Mouse (Mus musculus): ENCODE results near the gene Parp9.
A peak's percentile ranks its signal among the peaks of the same experiment; 100 is the strongest.
"Not testable (repeated sequence)": the region's sequence is repeated elsewhere in the genome, so short reads cannot be mapped to it uniquely, and the experiment has no call there.

Parp9 gene

DNA sequence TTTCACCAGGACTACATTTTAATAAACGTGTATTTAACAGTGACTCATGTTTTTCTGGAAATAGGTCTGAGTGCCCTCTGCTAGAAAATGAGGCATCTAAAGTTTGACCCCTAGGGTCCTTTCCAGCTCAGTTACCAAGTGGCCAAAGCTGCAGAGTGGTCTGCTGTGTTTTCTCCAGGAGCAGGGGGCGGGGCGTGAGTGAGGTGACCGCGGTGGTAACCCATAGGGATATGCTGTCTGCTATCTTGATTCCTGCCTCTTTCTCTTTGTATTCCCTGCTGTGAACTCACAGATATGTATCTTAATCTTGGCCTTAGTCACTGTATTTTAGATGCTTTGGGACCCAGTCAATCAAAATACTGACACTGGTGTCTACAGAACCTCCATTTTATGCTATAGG lies 13.9 kb upstream of the Parp9 start:
- no peak for DNase-seq (ENCODE audit: low spot score in 2 of 2)

DNA sequence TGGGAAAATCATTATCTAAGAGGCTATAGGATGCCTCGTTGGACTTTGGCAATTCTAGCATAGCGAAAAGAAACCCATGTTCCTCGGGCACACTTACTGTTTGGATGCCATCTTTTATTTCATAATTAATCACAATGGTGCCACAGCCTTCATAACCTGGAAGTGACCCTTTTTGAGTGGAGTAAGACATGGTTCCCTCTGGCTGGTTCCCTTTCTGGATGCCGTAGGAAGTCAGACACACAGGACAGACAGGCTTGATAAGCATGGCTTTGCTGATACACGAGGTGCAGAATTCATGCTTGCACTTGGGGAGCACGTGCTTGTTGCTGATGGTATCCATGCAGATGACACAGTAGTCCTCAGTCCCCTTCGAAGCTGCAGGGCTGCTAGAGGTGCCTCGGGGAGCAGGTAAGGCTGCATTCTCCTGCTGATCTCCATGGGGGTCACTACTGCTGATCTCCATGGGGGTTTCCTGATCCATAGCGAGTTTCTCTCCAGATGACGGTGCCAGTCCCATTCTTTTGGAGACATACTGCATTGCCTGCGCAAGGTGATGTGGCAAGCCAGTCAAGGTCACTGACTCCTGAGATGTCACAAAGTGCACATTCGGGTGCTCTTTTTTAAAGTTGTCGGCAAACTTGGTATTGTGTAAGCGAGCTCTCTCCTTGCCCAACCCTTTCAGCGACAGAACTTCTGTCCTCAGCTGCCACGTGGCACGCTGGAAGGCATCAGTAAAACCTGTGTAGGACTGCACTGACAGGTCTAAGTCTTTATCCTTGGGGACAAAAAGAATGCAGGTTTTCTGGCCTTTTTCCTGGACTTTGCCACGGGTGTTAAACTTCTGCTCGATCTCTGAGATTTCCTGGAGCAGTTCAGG lies 5.9 kb upstream of the Parp9 start:
- no peak for DNase-seq (ENCODE audit: low spot score in 2 of 2)

DNA sequence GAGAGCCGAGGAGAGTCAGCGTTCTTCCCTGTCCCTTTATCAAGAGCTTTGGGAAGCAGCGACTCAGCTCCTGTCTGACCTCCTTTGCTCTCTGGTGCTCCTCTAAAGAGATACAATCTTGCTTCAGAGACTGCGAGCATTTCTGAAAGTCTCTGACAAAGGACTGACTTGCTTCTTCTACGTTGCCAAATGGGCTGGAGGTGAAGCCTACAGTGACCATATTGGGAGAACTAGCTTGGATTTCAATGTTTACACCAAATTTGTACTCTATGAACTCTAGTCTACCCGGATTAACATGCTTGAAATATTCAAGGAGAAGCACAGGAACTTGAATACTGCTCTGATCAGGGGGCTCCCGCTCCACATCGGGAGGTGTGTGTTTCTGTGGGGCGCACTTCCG lies 5.1 kb upstream of the Parp9 start:
- no peak for DNase-seq (ENCODE audit: low spot score in 2 of 2)

DNA sequence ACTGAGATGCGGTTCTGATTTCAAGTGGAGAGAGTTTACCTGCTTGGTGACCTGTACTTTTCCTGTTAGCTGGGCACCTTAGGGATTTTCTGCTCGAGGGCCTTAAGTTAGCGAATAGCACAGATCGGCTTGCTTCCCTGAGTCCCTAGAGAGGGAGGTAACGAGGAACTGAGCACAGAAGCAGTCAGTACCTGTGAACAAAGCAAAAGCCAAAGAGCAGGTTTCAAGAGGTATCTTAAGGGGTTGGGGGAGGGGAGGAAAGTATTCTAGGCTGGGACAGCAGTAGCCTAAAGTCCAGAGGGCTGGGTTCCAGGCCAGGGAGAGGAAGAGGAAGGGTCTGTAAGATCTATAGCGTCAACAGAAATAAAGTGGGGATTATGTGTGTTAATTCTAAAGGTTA lies 991 bp downstream of the Parp9 start:
- no peak for DNase-seq (ENCODE audit: low spot score in 2 of 2)

DNA sequence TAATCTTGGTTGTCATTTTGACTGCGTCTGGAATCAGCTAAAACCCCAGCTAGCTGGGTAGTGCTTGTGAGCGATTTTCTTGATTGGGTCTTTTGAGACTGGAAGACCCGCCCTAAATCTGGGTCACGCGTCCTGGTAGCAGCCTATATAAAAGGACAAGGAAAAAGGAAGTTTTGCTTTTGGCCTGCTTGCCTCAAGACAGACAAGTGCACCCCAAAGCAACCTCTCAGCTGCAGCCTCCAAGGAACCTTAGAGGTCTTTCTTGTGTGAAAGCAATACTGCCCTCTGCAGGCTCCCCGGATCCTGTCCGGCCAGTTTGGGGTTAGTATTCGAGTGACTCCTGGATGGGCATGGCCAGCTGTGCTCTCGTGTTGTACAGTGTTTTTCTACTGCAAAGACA lies 1.4 kb downstream of the Parp9 start:
- DNase-seq (ENCODE audit: low spot score in 2 of 2), result peak; percentile 82 to 90

DNA sequence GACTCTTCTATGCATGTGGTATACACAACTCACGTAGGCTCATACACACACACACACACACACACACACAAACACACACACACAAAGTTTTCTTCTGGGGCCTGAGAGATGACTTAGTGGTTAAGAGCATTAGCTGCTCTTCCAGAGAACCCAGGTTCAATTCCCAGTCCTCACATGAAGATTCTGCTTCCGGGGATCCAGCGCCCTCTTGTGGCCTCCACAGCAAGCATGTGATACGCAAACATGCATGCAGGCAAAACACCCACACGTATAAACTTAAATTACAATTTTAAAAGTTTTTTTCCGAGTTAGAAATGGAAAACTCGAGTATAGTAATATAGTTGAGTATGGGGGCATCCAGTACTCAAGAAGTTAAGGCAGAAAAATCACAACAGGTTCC lies 3.1 kb downstream of the Parp9 start:
- peak; percentile 7 to 43 for DNase-seq (ENCODE audit: low spot score in 2 of 2)

DNA sequence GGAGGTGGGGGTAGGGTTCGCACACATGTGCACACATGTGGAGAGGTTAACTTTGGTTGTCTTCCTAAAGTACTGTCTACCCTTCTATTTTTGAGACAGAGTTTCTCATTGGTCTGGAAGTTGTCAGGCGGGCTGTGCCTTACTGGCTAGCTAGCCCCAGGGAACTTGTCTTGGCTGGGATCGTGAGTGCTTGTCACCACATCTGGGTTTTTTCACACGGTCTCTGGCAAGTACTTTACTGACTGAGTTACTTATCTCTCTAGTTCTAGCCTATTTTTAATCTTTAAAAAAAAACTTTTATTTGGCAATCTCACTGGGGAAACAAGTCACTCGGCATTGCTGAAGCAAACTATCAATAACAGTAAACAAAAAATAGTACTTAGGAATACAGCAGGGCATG lies 11.0 kb downstream of the Parp9 start:
- DNase-seq (ENCODE audit: low spot score in 2 of 2), result no peak

DNA sequence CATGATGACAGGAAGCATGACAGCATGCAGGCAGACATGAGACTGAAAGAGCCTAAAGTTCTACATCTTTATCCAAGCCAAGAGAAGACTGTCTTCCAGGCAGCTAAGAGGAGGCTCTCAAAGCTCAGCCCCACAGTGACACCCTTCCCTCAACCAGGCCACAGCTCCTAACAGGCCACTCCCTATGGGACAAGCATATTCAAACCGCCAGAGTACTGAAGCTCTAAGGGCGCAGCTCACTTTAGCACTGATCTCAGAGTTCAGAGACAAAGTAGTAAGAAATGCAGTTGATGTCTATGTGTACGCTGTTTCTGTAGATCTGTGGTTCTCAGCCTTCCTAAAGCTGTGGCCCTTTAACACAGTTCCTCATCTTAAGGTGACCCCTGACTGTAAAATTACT lies 12.9 kb downstream of the Parp9 start:
- no peak for DNase-seq (ENCODE audit: low spot score in 2 of 2)

DNA sequence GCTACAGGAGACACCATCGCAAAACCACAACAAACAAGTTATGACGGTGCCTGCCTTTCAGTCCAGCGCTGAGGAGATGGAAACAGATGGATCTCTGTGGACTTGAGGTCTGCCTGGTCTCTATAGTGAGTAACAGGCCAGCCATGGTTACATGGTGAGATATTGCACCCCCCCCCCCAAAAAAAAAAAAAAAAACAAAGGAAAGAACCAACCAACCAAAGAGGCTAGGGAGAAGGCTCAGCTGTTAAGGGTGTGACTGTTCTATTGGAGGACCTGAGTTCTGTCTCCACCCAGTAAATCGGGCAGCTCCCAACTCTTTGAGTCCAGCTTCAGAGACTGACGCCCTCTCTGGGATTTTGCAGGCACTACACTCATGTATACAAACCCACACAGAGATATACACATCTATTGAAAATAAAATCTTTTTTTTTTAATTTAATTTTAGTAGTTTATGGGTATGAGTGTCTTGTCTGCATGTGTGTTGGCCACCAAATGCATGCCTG lies 14.4 kb downstream of the Parp9 start:
- no peak for DNase-seq (ENCODE audit: low spot score in 2 of 2)

DNA sequence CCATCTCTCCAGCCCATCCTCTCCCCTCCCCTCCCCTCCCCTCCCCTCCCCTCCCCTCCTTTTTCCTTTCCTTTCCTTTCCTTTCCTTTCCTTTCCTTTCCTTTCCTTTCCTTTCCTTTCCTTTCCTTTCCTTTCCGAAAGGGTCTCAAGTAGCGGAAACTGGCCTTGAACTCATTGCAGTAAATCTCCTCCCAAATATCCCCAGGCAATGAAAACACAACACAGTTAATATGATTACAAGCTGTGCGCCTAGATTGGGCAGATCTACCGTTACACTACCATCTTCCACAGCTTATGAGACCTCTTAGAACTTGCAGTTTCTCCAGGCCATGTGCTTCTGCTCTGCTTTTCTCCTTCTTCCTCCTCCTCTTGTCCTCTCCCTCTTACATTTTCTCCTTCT lies 27.7 kb downstream of the Parp9 start:
- not testable (repeated sequence) for DNase-seq (ENCODE audit: low spot score in 2 of 2)

DNA sequence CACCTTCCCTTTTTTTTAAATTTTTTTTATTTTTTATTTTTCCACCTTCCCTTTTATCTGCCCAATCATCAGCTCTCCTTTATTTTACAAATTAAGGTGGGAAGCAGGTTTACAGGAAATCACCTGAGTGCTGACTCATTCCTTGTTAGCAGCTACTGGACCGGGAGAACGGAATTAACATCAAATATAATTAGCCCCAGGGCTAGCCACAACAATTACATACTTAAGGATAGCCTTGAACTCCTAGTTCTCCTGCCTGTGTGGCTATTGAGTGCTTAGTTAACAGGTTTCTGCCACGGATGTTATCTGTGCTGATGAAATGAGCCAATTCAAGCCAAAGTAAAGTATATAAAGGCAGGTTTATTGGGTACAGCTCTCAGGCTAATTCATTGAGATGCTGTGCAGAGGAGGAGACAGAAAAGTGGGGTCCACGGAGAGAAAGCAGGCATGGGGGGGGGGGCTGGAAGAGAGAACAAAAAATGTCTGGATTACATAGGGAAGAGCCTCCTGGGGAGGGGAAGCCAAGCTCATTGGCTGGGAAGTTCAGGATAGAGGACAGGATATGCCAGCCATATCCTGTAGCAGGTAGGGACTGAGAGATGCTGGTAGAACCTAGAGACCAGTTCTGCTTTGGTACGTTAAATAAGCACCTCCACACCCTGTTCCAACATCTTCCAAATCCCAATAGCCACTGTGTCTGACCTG lies 28.3 kb downstream of the Parp9 start:
- no peak for DNase-seq (ENCODE audit: low spot score in 2 of 2)

DNA sequence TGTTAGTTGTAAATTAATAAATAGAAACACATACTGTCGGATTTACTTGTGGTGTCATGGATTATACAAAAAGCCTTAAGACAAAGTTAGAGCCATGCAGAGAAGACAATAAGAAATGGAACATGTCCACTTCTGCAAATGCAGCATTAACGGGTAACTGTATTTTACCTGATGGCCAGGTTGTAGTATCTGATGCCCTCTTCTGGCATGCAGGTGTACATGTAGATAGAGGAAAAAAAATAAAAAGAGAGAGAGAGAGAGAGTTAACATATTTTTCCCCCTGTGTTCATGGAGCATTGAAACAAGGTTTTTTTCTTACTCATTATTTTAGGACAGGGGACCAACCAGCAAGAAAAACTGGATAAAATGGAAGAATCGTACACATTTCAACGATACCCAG lies 29.0 kb downstream of the Parp9 start:
- DNase-seq (ENCODE audit: low spot score in 2 of 2), result no peak

DNA sequence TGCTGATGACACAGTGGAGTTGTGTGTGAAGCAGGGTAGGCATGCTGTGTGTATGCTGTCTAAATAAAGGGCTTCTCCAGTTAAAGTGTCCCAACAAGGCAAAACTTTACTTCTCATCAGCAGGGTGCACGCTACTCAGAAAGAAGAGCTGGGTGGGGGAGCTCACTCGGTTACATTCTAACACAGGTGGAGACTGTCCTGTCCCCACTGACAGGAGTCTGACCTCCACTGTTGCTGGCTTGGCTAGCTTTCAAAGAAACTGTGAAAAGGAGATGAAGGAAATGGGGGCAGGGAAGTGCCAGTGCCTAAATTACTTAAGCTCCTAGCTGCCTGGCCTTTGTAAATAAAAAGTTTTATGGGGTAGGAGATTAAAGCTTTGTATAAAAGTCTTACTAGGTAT lies 29.9 kb downstream of the Parp9 start:
- DNase-seq (ENCODE audit: low spot score in 2 of 2), result no peak

DNA sequence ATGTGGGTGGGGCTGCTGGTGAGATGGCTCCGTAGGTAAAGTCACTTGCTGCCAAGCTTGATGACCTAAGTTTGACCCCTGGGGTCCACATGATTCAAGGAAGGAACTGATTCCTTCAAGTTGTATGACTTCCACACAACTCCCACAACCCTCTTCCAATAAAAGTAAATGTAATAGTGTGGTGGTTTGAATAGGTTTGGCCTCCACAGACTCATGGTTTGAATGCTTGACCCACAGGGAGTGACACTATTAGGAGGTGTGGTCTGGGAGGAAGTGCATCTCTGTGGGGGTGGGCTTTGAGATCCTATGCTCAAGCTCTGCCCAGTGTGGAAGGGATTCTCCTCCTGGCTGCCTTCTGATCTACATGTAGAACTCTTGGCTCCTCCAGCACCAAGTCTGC lies 35.8 kb downstream of the Parp9 start:
- DNase-seq (ENCODE audit: low spot score in 2 of 2), result no peak

DNA sequence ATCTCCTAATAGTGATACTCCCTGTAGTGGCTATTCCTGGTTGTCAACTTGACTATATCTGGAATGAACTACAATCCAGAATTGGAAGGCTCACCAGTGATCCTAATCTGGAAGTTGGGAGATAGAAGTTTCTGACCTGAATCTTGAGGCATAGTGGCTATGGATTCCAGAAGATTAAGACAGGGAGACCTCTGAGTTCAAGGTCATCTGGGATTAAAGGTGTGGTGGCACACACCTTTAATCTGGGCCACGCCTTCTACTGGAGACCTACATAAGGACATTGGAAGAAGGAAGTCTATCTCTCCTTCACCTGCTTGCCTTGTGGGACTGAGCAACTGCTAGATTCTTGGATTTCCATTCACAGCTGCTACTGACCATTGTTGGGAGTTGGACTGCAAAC lies 40.2 kb downstream of the Parp9 start, which contains the start of gene Kpna1:
Gene Kpna1 (plus strand): TSS at position 301 of the 400 bp plus-strand sequence.
- not testable (repeated sequence) for DNase-seq (ENCODE audit: low spot score in 2 of 2)

DNA sequence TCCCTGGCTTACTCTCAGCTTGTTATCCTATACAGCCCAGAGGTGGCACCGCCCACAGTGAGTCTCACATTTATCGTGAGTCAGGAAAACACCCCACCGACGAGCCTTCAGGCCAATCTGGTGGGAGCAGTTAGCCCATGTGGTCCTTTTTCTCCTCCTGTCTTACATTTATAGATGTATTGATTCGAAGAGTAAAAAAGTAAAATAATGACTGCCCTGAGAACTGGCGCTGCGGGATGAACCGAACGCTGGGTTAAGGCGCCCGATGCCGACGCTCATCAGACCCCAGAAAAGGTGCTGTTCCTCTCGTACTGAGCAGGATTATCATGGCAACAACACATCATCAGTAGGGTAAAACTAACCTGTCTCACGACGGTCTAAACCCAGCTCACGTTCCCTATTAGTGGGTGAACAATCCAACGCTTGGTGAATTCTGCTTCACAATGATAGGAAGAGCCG lies 43.1 kb downstream of the Parp9 start:
- peak; percentile 100 for DNase-seq (ENCODE audit: low spot score in 2 of 2)

DNA sequence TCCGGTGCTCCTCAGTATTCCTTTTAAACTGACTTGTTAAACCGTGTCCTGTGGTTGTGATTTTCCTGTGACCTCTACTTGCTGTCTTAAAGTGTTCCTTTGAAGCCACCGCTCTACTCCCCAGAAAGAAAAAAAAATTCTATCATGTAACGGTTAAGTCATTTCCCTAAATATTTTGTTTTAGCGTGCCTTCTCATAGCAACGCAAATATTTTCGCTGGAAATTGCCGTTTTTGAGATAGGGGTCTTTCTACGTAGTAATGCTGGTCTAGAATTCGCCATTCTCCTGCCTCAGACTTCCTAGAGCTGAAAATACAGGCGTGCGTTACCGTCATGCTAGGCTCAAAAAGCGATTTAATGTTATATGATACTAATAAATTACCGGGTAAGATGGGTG lies 44.2 kb downstream of the Parp9 start:
- no peak for DNase-seq (ENCODE audit: low spot score in 2 of 2)

DNA sequence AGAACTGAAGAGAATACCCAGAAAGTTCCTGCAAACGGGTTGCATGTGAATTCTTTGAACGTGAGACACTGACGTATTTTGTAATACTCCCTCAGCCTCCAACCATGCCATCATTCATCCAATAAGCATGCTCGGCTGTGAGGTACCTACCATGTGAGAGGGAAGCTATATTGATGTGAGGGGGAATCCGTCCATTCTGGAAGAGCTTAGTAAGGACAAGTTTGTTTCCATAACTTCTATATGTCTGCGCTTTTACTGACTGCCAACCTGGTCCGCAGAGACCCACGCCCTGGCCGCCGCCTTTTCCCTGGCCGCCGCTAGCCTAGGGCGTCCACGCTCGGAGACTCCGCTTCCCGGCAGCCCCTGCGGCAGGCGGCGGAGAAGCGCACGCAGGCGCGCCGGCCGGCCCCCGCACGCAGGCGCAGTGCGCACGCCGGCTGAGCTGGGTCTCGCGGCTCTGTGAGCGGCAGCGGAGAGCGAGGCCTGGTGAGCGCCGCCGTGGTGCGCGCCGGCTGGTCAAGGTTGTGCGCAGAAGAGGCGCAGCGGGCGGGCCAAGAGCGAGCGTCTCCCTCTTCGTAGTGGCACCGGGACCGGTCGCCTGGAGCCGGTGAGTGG lies 44.7 kb downstream of the Parp9 start:
- DNase-seq (ENCODE audit: low spot score in 2 of 2), result peak; percentile 84 to 89

DNA sequence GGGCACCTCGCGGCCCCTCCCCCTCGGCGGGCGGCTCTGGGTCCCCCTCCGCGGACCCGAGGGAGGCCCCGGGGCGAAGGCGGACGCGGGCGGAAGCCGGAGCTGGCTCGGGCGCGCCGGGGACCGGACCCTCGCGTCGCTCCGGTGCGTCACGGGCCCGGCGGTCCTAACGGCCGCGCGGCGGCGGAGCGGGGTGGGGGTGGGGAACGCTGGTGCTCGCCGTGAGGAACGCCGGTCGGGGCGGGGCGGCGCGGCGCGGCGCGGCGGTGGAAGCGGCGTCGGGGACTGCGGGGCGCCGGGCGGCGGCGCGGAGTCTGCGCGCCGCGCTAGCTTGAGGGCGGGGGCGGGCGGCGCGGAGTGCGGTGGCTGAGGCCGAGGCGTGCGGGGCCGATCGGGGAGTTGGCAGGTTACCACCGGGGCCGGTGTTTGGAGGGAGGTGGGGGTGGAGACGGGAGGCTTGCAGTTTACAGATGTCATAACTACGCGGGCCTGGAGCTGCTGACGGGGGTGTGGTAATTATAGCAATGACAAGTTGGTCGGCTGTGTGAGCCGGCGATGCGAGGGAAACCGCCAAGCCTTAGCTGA lies 45.3 kb downstream of the Parp9 start:
- DNase-seq (ENCODE audit: low spot score in 2 of 2), result peak; percentile 82 to 84

DNA sequence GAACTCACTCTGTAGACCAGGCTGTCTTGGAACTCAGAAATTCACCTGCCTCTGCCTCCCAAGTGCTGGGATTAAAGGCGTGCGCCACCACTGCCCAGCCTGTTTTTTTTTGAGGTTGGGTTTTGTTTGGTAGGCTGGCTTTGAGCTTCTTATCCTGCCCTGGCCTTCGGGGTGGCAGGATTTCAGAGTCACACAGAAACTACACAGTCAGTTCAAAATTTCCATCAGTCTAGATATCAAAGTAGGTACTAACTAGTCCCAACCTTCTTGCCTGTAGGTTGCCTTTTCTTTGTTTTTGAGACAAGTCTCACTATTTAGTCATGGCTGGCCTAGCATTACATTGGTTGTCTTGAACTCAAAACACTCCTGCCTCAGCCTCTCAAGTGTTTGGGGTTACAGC lies 46.2 kb downstream of the Parp9 start:
- DNase-seq (ENCODE audit: low spot score in 2 of 2), result no peak

DNA sequence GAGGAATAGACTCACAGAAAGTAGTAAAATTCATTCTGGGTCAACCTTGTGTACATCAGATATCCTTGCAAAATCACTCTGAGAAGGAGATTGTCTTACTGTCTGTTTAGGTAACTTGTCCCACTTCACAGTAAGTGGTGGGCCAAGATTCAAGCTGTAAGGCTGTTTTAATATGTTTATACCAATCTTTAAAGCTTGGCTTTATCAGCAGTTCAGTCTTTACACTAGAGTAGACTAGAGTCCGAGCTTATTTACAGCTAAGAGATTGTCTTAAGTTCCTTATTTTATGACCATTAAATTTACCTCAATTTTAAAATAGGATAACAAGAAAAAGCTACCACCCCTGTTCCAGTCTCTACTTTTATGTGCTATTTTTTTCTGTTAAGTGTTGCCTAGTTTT lies 49.7 kb downstream of the Parp9 start:
- no peak for DNase-seq (ENCODE audit: low spot score in 2 of 2)

DNA sequence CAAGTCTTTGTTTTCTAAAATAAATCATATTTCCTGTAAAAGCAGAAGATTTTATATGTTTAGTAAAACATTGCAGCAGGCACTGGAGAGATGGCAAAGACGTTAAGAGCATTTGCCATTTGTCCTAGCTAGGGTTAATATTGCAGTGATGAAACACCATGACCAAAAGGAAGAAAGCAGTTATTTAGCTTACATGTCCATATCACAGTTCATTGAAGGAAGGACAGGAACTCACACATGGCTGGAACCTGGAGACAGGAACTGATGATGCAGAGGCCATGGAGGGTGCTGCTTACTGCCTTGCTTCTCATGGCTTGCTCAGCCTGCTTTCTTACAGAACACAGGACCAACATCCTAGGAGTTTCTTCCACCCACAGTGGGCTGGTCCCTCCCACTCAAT lies 54.1 kb downstream of the Parp9 start:
- DNase-seq (ENCODE audit: low spot score in 2 of 2), result no peak

Measured in natural killer cell, adult 2 months (primary cell).